Mouse (Mus musculus): ENCODE data around the gene Susd6. TPM values are rescaled to one million over a fixed set of nuclear protein-coding genes. Genes with fewer than 3 reads are reported as not detected.

The Susd6 gene
- total and polyA plus RNA-seq, 3 experiments: 29.6 to 135 (median 66.6) TPM

- no peaks in the 10 kb centered on the region for H3K27me3 ChIP-seq (ENCODE audit: insufficient read depth, low read length)
- no peaks in the 10 kb centered on the region for H3K9me3 ChIP-seq (replicated peaks)
- H3K36me3 ChIP-seq (replicated peaks): peaks cover 57% of the 10 kb centered on the region
- no peak for ATAC-seq (ENCODE audit: extremely low read depth, insufficient number of reproducible peaks, low FRiP score, poor library complexity, severe bottlenecking)
- no peak for DNase-seq (ENCODE audit: low spot score)
- no peak overlapping the region for H3K4me3 ChIP-seq (ENCODE audit: low read depth, low read length)
- TF ChIP-seq GATA1 (IDR thresholded peaks at IDR 0.05; ENCODE audit: borderline replicate concordance, low read length): no peak
- no peak for TF ChIP-seq CTCF (IDR thresholded peaks at IDR 0.05; ENCODE audit: low read depth, low read length)
- TF ChIP-seq TAL1 (conservative IDR thresholded peaks at IDR 0.05; ENCODE audit: low read depth, low read length): no peak
- TF ChIP-seq POLR2AphosphoS5 (IDR thresholded peaks at IDR 0.05; ENCODE audit: insufficient replicate concordance, low read depth, low read length): no peak
- TF ChIP-seq GATA2 (IDR thresholded peaks at IDR 0.05; ENCODE audit: borderline replicate concordance, low read depth, low read length): no peak
- H3K4me1 ChIP-seq (ENCODE audit: insufficient read depth, low read depth, low read length): peaks cover 78% of the 10 kb centered on the region
Observed at GRCm38 (mm10) chr12:80804861-80805428, 14.6 kb downstream of the Susd6 start.

- Histone ChIP-seq H3K4me3 (ENCODE audit: low read depth, low read length) (no peak overlapping the region), H3K4me1 (ENCODE audit: insufficient read depth, low read depth, low read length) (peaks cover 86% of the 10 kb centered on the region), H3K36me3 (replicated peaks) (peaks cover 54% of the 10 kb centered on the region), H3K27me3 (ENCODE audit: insufficient read depth, low read length) (no peaks in the 10 kb centered on the region), H3K9me3 (replicated peaks) (no peaks in the 10 kb centered on the region)
- no peak for TF ChIP-seq TAL1 (conservative IDR thresholded peaks at IDR 0.05; ENCODE audit: low read depth, low read length)
- TF ChIP-seq GATA1 (IDR thresholded peaks at IDR 0.05; ENCODE audit: borderline replicate concordance, low read length): no peak
- no peak for DNase-seq (ENCODE audit: low spot score)
- ATAC-seq (ENCODE audit: extremely low read depth, insufficient number of reproducible peaks, low FRiP score, poor library complexity, severe bottlenecking): no peak
Observed at GRCm38 (mm10) chr12:80807451-80808085, 17.3 kb downstream of the Susd6 start.

GRCm38 (mm10) chr12:80810005-80810404 lies 19.7 kb downstream of the Susd6 start:
- no peak for DNase-seq (ENCODE audit: low spot score)
- TF ChIP-seq TAL1 (conservative IDR thresholded peaks at IDR 0.05; ENCODE audit: low read depth, low read length): no peak
- no peak for TF ChIP-seq GATA2 (IDR thresholded peaks at IDR 0.05; ENCODE audit: borderline replicate concordance, low read depth, low read length)
- no peak for TF ChIP-seq CTCF (IDR thresholded peaks at IDR 0.05; ENCODE audit: low read depth, low read length)
- no peak for TF ChIP-seq GATA1 (IDR thresholded peaks at IDR 0.05; ENCODE audit: borderline replicate concordance, low read length)
- no peak for TF ChIP-seq POLR2AphosphoS5 (IDR thresholded peaks at IDR 0.05; ENCODE audit: insufficient replicate concordance, low read depth, low read length)
- H3K4me1 ChIP-seq (ENCODE audit: insufficient read depth, low read depth, low read length): peaks cover 87% of the 10 kb centered on the region
- no peaks in the 10 kb centered on the region for H3K27me3 ChIP-seq (ENCODE audit: insufficient read depth, low read length)
- ATAC-seq (ENCODE audit: extremely low read depth, insufficient number of reproducible peaks, low FRiP score, poor library complexity, severe bottlenecking): no peak
- no peak overlapping the region for H3K4me3 ChIP-seq (ENCODE audit: low read depth, low read length)
- no peaks in the 10 kb centered on the region for H3K9me3 ChIP-seq (replicated peaks)
- H3K36me3 ChIP-seq (replicated peaks): peaks cover 40% of the 10 kb centered on the region

- H3K4me3 ChIP-seq (ENCODE audit: low read depth, low read length): peak overlapping the region; percentile 20; the same call in 1 of the 2 replicates
- H3K27me3 ChIP-seq (ENCODE audit: insufficient read depth, low read length): no peaks in the 10 kb centered on the region
- TF ChIP-seq GATA1 (IDR thresholded peaks at IDR 0.05; ENCODE audit: borderline replicate concordance, low read length): no peak
- no peak for TF ChIP-seq CTCF (IDR thresholded peaks at IDR 0.05; ENCODE audit: low read depth, low read length)
- peak; percentile 77 for TF ChIP-seq TAL1 (conservative IDR thresholded peaks at IDR 0.05; ENCODE audit: low read depth, low read length)
- DNase-seq (ENCODE audit: low spot score): no peak
- H3K9me3 ChIP-seq (replicated peaks): no peaks in the 10 kb centered on the region
- peaks cover 91% of the 10 kb centered on the region for H3K4me1 ChIP-seq (ENCODE audit: insufficient read depth, low read depth, low read length)
- H3K36me3 ChIP-seq (replicated peaks): peaks cover 35% of the 10 kb centered on the region
- ATAC-seq (ENCODE audit: extremely low read depth, insufficient number of reproducible peaks, low FRiP score, poor library complexity, severe bottlenecking): peak; percentile 10; the same call in 1 of the 2 replicates
Observed at GRCm38 (mm10) chr12:80811646-80812509, 21.6 kb downstream of the Susd6 start.

GRCm38 (mm10) chr12:80812510-80812820 lies 22.2 kb downstream of the Susd6 start:
- H3K4me3 ChIP-seq (ENCODE audit: low read depth, low read length): peak overlapping the region; percentile 20; the same call in 1 of the 2 replicates
- TF ChIP-seq POLR2AphosphoS5 (IDR thresholded peaks at IDR 0.05; ENCODE audit: insufficient replicate concordance, low read depth, low read length): no peak
- no peak for TF ChIP-seq GATA2 (IDR thresholded peaks at IDR 0.05; ENCODE audit: borderline replicate concordance, low read depth, low read length)
- TF ChIP-seq TAL1 (conservative IDR thresholded peaks at IDR 0.05; ENCODE audit: low read depth, low read length): no peak
- no peak for TF ChIP-seq CTCF (IDR thresholded peaks at IDR 0.05; ENCODE audit: low read depth, low read length)
- TF ChIP-seq GATA1 (IDR thresholded peaks at IDR 0.05; ENCODE audit: borderline replicate concordance, low read length): no peak
- H3K9me3 ChIP-seq (replicated peaks): no peaks in the 10 kb centered on the region
- H3K4me1 ChIP-seq (ENCODE audit: insufficient read depth, low read depth, low read length): peaks cover 91% of the 10 kb centered on the region
- DNase-seq (ENCODE audit: low spot score) (no peak), ATAC-seq (ENCODE audit: extremely low read depth, insufficient number of reproducible peaks, low FRiP score, poor library complexity, severe bottlenecking) (peak; percentile 18; the same call in 1 of the 2 replicates)
- H3K27me3 ChIP-seq (ENCODE audit: insufficient read depth, low read length): no peaks in the 10 kb centered on the region
- peaks cover 30% of the 10 kb centered on the region for H3K36me3 ChIP-seq (replicated peaks)

- TF ChIP-seq GATA1 (IDR thresholded peaks at IDR 0.05; ENCODE audit: borderline replicate concordance, low read length): no peak
- no peak for TF ChIP-seq CTCF (IDR thresholded peaks at IDR 0.05; ENCODE audit: low read depth, low read length)
- TF ChIP-seq GATA2 (IDR thresholded peaks at IDR 0.05; ENCODE audit: borderline replicate concordance, low read depth, low read length): no peak
- TF ChIP-seq TAL1 (conservative IDR thresholded peaks at IDR 0.05; ENCODE audit: low read depth, low read length): no peak
- TF ChIP-seq POLR2AphosphoS5 (IDR thresholded peaks at IDR 0.05; ENCODE audit: insufficient replicate concordance, low read depth, low read length): no peak
- H3K27me3 ChIP-seq (ENCODE audit: insufficient read depth, low read length): no peaks in the 10 kb centered on the region
- H3K36me3 ChIP-seq (replicated peaks): peaks cover 25% of the 10 kb centered on the region
- ATAC-seq (ENCODE audit: extremely low read depth, insufficient number of reproducible peaks, low FRiP score, poor library complexity, severe bottlenecking): no peak
- no peak for DNase-seq (ENCODE audit: low spot score)
- H3K4me1 ChIP-seq (ENCODE audit: insufficient read depth, low read depth, low read length): peaks cover 92% of the 10 kb centered on the region
- peak overlapping the region; percentile 36; the same call in 1 of the 2 replicates for H3K4me3 ChIP-seq (ENCODE audit: low read depth, low read length)
- H3K9me3 ChIP-seq (replicated peaks): no peaks in the 10 kb centered on the region
Observed at GRCm38 (mm10) chr12:80813456-80813855, 23.1 kb downstream of the Susd6 start.

All from G1E (cell line).